Mouse (Mus musculus): Measurements from ENCODE around the gene Kif5c.

Gene Kif5c

DNA sequence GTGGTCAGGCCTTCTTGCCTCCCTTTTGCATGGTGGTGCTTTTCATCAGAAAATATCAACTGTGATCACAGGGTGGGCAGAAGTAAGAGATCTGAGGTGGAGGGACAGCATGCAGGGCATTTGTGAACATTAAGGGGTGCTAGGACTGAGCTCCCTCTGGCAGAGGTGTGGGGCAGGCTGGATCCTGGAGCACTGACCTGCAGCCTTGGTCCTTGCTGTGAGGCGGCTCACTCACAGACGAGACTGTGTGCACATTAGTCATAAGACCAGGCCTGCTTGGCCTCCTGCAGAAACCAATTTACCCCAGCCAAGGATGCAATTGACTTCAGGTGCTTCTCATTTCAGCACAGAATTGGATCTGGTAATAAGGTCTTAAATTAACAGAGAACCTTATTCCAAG is 128.6 kb downstream of the Kif5c start:
- DNase-seq (ENCODE audit: low read depth) = no peak

DNA sequence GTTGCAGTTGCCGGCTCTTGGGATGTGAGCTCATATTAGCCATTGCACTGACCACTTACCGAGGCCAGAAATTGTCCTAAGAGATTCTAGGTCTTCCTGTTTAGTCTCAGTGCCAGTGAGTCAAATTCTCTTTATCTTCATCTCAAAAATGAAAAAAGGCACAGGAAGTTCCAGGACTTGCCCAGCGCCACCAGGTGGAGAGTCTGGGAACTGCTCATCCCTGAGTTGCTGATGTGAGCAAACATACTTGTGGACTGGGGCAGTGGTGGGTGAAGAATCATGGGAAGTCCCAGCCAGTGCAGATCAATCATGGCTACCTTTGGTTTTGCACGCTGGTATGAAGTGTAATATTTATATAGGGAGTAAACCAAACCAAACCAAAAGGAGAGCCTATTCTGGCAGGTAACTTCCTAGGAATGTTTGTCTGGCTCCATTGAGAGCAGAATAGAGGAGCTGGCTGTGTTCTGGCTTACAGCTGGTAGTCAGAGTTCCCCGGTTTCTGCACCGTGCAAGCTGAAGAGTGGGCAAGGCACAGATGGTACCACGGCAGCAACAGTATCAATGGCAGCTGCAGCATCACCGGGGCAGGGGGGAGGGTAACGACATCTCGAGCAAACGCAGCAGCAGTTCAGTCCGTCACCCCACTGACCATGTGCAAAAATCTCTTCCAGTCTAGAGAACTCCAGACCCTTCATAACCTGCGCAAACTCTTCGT is 129.7 kb downstream of the Kif5c start:
- peak; percentile 68 for DNase-seq (ENCODE audit: low read depth)

DNA sequence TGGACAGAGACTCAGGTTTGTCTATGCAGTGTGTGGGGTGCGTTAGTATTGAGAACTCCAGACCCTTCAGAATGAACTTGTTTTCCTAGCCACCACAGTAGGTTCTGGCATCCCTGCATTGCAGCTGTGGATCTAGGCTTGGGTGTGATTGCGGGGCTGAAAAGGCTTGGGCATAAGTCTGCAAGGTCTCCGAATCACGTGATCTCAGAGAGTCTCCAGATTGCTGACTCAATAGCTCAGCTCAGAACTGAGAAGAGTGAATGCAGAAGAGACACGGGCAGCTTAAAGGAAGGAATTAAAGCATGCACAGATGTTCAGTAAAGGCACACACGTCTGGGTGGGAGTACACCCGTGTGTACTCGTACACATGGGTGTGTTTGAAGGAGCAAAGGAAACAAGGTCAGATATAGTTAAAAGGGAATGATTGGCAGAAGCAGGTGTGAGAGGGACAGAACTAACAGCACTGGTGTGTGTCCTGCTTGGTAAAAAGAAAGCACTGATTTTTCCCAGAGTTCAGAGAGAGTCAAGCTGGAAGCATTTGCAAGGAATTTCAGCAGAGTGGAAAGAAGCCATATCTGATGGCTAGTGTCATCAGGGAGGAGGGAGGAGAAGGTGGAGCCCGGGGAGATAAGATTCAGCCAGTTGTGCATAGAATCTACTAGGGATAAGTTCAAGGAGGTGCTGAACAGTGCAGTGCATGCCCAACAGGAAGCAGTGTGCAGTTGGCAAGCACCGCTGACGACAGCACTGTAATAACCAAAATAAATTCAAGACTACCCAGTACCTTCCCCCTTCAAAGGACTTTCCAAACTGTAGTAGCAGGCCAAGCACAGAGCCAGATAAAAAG is 130.9 kb downstream of the Kif5c start:
- no peak for DNase-seq (ENCODE audit: low read depth)

DNA sequence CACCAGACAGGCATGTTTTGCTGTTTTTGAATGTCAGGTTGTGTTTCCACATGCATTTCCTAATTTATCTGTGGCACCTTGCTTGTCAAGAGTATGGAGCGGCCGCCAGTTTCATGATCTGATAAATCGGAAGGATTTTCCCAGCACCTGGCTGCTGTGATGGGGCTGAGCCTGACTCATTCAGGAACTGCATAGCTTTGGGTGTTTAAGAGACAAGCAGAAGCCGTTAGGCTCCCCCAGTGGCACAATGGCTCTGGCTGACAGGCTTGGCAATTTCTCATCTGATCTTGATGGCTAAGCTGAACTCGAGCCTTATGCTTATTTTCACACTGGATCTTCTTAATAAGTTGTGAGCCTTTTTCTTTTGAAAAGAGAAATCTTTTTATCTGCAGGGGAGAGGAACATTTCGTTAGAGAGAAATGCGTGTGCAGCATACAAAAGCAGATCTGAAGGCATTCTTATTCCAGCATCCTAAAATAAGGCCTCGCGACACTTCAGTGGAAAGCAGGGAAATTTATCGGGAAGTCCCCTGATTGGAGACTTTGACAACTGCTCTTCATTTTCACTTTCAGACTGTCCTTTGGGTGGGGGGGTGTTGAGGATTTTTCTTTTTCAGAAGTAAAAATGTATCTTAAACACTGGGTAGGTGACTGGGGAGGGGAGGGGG is 132.6 kb downstream of the Kif5c start:
- no peak for DNase-seq (ENCODE audit: low read depth)

DNA sequence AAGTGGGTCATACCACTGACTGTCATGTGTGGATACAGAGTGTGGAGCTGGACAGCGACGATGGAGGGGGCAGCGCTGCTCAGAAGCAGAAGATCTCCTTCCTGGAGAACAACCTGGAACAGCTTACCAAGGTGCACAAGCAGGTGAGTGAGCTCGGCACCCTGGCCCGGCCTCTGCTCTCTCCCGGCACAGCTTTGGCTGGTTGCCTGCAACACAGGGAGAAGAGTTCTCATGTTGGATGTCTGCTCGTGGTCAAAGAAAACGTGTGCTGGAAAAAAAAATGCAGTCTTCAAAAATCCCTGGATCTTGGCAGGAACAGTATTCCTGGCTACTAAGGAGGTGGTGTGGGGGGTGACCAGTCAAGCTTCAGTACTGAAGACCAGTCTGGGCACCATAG is 133.1 kb downstream of the Kif5c start:
- DNase-seq (ENCODE audit: low read depth) = no peak

DNA sequence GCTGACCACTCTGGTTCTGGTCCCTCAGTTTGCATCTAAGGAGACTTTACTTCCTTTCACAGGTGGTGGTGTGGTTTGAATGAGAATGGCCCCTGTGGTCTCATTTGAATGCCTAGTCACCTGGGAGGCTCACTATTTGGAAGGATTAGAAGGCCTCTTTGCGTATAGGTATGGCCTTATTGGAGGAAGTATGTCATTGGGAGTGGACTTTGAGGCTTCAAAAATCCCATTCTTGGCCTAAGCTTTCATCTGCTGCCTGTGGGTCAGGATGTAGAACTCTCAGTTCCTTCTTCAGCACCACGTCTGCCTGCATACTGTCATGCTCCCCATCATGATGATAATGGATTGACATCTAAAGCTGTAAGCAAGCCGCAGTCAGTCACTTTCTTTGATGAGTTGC is 134.0 kb downstream of the Kif5c start:
- DNase-seq (ENCODE audit: low read depth) = no peak

DNA sequence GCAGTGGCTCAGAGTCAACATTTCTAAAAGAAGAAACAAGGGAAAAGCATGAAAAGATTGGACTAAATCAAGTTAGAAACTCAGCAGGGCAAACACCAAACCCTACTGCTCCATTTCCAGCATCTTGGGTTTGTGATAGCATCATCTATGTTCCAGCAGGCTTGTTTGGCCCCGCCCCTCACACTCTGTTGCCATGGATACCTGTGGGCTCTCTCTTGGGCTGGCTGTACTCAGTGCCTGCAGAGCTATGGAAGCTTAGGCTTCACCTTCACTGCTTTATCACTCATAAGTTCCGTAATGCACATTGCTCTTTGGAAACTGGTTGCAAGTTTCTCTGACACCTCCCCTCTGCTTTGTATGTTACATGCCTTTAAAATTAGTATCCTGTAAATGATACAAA is 136.0 kb downstream of the Kif5c start:
- no peak for DNase-seq (ENCODE audit: low read depth)

DNA sequence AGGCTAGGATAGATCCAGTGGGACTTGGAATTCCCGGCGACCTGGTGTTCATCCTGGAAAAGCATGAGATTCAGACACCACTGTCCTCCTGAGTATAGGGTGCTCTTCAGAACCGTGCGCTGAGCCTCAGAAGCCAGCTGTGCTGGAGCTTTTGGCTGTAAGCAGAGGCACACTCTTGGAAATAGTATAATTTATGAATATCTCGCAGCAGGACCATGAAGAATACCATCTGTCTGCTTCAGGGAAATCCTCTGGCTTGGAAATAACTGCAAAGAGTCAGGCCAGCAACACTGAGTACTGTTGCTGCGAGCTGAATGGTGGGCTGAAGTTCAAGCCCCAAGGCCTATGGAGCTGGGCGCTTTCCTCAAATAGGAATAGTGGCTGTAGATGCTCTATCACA is 138.5 kb downstream of the Kif5c start:
- DNase-seq (ENCODE audit: low read depth) = no peak

DNA sequence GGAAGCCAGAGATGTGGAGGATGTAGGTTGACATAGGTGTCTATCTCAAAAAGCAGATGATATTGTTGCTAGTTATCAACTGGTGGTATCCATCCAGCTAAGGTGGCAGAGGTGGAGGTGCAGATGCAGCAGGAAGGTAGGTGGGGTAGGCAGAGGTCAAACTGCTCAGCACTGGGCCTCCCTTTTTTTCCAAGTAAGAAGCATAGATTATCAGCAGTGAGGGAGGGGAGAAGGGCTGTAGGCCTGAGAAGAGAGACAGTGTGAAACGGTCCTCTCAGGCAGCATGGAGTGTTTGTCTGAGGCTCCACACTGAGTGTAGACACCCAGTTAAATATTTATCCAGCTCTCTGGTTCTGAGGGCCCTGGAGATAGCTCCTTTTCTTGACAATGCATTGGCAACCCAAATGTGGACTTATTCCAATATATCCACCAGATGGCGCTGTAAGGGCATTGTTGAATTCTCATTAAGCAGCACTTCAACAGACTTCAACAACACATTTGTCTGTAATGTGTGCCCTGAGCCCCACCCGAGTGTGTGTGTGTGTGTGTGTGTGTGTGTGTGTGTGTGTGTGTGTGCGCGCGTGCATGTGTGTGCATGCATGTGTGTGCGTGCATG is 145.3 kb downstream of the Kif5c start:
- DNase-seq (ENCODE audit: low read depth) = peak; percentile 86

DNA sequence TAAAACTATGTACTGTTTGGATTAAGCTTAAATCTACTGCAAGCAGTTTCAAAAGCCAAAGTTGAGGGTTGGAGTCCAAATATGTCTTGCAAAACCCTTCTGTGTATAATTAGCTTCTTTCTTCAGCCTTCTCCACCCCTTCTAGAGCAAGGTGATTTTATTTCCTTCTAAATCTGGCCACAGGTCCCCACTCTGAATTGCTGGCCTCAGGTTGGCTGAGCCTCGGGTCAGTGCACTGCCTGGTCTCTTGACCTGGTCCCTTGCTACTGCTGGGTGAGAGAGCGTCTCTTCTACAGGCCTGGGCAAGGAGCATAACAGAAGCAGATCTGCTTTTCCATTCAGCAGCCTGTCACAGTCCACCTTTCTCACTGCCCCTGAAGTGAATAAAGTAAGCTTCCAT is 149.8 kb downstream of the Kif5c start:
- DNase-seq (ENCODE audit: low read depth) = no peak

DNA sequence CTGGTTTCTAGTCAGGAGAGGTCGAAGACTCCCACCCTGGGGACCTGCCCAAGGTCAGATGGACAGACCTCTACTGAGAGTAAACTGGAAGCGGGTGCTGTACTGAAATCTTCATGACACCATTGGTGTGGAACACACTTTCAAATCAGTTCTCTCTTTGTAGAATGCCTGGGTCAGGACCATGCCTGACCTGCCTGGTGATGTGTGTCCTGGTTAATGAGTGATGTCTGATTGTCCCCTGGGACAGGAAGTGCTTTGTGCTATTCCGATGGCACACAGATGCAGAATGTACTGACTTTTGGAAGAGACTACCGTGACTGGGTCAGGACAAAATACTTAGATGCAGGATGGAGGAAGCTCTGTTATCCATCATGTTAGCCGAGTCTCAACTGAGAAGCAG is 151.3 kb downstream of the Kif5c start:
- DNase-seq (ENCODE audit: low read depth) = no peak

DNA sequence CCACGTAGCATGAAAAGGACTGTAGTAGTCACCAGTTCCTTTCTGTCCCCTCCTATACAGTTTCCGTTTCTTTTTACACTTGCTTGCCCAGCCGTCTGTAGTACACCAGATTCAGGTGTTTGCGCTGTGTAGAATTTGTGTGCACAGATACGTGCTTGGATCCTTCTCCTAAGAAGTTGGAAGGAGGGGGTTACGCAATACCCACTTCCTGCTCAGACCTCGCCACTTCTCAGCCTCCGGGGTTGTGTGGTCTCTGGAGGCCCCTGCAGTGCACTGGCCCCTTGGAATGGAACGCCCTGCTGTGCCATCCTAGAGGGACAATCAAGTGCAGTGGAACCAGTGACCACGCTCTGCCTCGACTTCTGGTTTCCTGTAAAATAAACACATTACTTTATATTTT is 152.1 kb downstream of the Kif5c start:
- DNase-seq (ENCODE audit: low read depth) = peak; percentile 88

DNA sequence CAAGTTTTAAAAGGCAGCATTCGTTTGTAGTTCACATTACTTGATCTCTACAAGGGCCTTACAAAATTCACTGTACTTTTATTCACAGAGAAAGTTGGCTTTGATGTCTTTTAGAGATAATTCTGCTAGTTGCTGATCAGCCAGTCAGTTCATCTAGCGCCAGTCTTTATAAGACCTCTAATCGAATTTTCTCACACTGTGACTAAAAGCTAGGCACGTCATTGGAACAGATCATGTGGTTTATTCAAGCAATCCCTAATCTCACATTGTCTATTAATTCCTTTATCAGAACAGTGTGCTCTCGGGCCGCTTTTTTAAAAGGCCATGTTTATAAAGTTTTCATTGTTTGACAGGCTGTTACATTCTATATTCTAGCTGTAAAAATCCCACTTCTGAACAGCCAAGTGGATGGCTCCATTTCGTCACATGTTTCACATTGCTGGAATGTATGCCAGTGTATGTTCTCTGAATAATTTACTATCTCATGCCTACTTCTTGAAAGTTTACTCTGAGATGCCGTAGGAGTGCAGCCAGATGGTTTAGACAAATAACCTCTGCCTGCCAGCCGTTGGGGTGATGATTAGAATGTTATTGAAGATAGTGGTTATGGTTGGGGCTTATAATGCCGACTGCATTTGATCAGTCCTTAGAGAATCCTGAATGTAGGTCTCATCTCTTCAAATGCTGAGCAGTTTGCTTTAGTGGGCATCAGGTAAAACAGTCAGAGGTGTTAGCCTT is 154.3 kb downstream of the Kif5c start:
- no peak for DNase-seq (ENCODE audit: low read depth)

DNA sequence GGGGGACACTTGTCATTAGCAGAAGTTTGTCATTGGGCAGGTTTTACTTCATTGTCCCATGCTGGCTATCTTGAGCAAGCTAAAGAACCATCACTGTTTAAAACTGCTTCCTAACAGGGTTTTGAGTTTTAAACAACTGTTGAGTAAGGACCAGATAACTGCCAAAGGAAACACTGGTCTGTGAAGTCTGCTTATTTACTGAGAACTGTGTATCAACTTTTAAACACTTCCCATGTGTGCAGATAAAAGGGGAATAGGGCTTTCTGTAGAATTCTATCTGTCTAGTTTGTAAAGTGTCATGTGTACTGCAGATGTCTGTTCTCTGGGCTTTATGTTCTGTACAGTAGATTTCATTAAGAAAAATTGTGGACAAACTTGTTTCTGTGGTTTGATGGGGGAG is 155.1 kb downstream of the Kif5c start:
- no peak for DNase-seq (ENCODE audit: low read depth)

DNA sequence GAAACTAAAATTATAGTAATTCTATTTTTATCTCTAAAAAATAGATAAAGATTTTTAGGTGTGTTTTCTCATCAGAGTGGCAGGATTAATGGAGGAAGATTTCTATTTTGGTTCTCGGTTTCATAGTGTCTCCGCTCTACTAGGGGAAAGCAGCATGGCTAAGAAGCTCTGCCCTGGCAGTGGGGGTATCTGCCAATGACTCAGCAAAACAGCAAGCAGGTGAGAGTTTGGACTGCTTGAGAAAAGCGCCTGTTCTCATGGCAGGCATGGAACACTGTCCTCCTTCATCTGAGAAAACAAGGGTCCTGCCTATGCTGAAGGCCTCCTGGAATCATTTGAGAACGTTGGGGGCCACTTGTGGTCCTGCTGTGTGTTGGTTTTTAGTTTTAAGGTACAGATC is 156.1 kb downstream of the Kif5c start:
- no peak for DNase-seq (ENCODE audit: low read depth)

DNA sequence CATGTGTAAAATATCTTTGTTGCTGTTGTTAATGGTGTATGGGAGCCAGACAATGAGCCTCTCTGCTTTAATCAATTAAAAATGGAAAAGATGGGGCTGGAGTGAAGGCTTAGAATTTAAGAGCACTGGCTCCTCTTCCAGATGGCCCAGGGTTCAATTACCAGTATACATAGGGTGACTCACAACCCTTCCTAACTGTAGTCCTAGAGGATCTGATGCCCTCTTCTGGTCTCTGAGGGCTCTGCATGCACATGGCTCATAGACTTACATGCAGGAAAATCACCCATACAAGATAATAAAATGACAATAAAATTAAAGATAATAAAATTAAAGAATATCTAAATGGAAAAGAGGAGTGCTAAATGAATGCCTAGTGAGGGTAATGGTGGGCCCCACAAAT is 156.6 kb downstream of the Kif5c start:
- DNase-seq (ENCODE audit: low read depth) = peak; percentile 59

DNA sequence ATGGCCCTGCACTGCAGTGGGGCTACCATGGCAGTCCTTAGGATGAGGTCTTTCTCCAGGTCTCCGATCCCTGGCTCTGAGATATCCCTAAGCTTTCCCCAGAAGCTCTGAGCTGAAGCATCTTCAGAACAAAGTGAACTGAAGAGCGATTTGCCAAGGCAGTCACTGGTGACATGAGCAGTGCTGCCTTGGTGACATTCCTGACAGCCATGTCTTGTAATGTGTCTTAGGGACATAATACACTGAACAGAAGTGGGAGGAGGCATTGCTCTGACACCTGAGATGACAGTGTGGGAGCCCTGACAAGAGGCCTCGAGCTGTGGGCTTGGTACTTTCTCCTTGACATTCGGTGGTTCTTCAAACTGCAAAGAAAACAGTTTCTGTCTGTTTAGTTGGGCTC is 157.3 kb downstream of the Kif5c start:
- DNase-seq (ENCODE audit: low read depth) = no peak

DNA sequence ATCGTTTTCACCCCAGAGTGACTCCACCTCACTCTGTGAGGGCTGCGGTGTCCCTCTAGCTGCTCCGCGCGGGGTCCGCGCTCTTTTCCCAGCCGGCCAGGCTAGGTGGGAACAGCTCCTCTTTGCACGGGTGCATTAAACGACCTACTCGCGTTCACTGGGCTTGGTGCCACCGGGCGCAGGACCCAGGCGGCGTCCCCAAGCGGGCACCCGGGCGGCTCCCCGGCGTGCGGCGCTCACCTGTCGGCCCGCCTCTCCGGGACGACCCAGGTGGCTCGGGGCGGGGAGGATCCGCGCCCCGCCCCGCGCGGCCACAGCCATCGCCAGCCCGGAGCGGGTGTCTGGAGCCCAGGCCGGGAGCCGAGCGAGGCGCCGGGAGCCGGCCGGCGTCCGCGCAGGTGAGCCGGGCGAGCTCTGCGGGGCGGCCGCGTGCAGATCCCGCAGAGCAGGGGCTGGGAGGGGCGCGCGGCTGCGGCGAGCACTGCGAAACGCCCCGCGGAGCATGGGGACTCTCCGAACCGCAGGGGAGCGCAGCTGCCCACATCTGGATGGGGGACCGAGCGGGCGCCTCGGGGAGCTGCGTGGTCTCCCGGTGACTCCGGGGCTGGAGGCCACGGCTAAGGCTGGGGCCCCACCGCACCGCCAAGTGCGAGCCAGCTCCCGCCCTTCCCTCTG is 168.4 kb downstream of the Kif5c start, which contains the start of gene Lypd6b:
Gene Lypd6b, plus strand, starts transcription at position 313 of the 675 bp plus-strand sequence.
- DNase-seq (ENCODE audit: low read depth) = no peak

DNA sequence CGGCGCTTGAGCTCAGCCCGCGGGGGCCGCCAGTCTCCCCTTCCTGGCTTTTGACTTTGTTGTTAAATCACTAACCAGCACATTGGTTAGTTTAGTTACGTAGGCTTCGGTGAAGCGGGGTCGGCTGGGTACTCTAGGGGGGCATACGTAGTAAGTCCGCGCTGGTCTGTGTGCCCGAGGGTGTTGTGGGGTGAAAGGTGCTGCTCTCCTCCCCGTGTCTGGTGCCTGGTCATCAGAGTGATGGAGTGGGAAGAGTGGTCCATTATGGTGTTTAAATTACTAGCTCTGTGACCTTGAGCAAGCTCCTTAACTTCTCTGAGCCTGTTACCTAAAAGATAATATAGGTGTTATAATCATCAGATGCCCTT is 168.9 kb downstream of the Kif5c start:
- DNase-seq (ENCODE audit: low read depth) = no peak

DNA sequence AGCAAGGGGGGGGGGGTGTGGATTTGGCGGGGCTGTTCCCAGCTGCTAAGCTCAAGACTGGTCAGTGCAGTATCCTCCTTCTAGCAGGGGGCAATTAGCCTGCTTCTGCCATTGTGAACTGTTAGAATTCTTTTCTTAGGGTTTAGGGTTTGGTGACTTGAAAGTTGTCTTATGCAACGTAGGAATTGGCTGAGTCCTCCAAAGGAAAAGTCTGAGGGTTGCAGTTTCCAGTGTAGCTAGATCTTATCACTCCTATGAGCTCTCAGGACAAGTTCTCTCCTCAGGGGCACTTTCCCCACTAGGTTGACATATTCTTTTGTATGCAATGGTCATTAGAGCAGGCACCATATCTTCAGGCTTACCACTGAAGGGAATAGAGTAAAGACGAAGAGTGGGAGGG is 169.5 kb downstream of the Kif5c start:
- DNase-seq (ENCODE audit: low read depth) = peak; percentile 57

DNA sequence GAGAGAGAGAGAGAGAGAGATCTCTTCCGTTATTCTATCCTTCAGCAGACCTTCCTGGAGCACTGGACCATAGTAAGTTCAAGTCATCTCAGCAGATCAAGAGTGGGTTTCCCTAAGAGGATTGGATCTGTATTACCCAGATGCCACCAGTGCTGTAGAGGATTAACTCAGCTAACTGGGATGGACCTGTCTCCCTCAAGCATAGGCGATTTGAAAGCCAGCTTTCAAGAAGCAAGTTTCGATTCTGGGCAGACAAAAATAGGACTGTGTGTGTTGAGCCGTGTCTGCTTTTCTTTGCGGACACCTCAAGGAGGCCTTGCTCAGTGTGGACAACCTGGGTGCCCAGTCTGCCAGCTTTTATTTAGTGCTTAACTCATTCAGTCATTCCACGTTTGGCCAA is 170.0 kb downstream of the Kif5c start:
- no peak for DNase-seq (ENCODE audit: low read depth)

Data from 416B (cell line).